Mouse (Mus musculus): Measurements from ENCODE around the gene Rasgef1c. TPM values are rescaled to one million over a fixed set of nuclear protein-coding genes. Genes with fewer than 3 reads are reported as not detected.

Gene Rasgef1c
- polyA plus RNA-seq, 2 experiments = not detected

GRCm38 (mm10) chr11:50002853-50003252 lies 101.2 kb downstream of the Rasgef1c start:
- H3K27ac ChIP-seq = no peak overlapping the region
- TF ChIP-seq CTCF (IDR thresholded peaks at IDR 0.05; ENCODE audit: low read depth) (no peak), EP300 (IDR thresholded peaks at IDR 0.05; ENCODE audit: low read depth) (no peak)
- H3K9me3 ChIP-seq (ENCODE audit: control insufficient read depth, low read length) = no peaks in the 10 kb centered on the region
- no peak overlapping the region for H3K9ac ChIP-seq (replicated peaks)
- no peak for ATAC-seq (ENCODE audit: insufficient read depth)
- no peaks in the 10 kb centered on the region for H3K4me1 ChIP-seq (replicated peaks; ENCODE audit: control insufficient read depth in 2 of 2, insufficient read depth in 2 of 2, low read length in 1 of 2)
- H3K4me3 ChIP-seq (ENCODE audit: insufficient read depth in 1 of 2, low read depth in 2 of 2, low read length in 2 of 2) = no peak overlapping the region
- 24% methylated on average over 4 of the region's 4 CpGs for WGBS (ENCODE audit: insufficient replicate concordance)
- H3K36me3 ChIP-seq (replicated peaks; ENCODE audit: control insufficient read depth, insufficient read depth, low read depth) = no peaks in the 10 kb centered on the region
- H3K4me2 ChIP-seq (ENCODE audit: low read depth) = no peak overlapping the region
- no peak for DNase-seq (ENCODE audit: low read depth in 3 of 3, low spot score in 3 of 3)
- H3K27me3 ChIP-seq (ENCODE audit: control insufficient read depth, insufficient read depth, low read length) = no peaks in the 10 kb centered on the region

GRCm38 (mm10) chr11:50007776-50008175 lies 106.1 kb downstream of the Rasgef1c start:
- no peak for DNase-seq (ENCODE audit: low read depth in 3 of 3, low spot score in 3 of 3)
- no peaks in the 10 kb centered on the region for H3K4me1 ChIP-seq (replicated peaks; ENCODE audit: control insufficient read depth in 2 of 2, insufficient read depth in 2 of 2, low read length in 1 of 2)
- 72% methylated on average over 10 of the region's 10 CpGs for WGBS (ENCODE audit: insufficient replicate concordance)

GRCm38 (mm10) chr11:50008231-50008630 lies 106.6 kb downstream of the Rasgef1c start:
- Histone ChIP-seq H3K9ac (replicated peaks) (no peak overlapping the region), H3K4me2 (ENCODE audit: low read depth) (no peak overlapping the region), H3K4me1 (replicated peaks; ENCODE audit: control insufficient read depth in 2 of 2, insufficient read depth in 2 of 2, low read length in 1 of 2) (no peaks in the 10 kb centered on the region), H3K27ac (no peak overlapping the region), H3K4me3 (ENCODE audit: insufficient read depth in 1 of 2, low read depth in 2 of 2, low read length in 2 of 2) (no peak overlapping the region), H3K9me3 (ENCODE audit: control insufficient read depth, low read length) (no peaks in the 10 kb centered on the region), H3K36me3 (replicated peaks; ENCODE audit: control insufficient read depth, insufficient read depth, low read depth) (no peaks in the 10 kb centered on the region), H3K27me3 (ENCODE audit: control insufficient read depth, insufficient read depth, low read length) (no peaks in the 10 kb centered on the region)
- DNase-seq (ENCODE audit: low read depth in 3 of 3, low spot score in 3 of 3) (no peak), ATAC-seq (ENCODE audit: insufficient read depth) (no peak)
- WGBS (ENCODE audit: insufficient replicate concordance) = 61% methylated on average over 5 of the region's 5 CpGs
- TF ChIP-seq EP300 (IDR thresholded peaks at IDR 0.05; ENCODE audit: low read depth) = no peak
- no peak for TF ChIP-seq CTCF (IDR thresholded peaks at IDR 0.05; ENCODE audit: low read depth)

More at GRCm38 (mm10) chr11:50007776-50008175, 106.1 kb downstream of the Rasgef1c start:
- H3K9me3 ChIP-seq (ENCODE audit: control insufficient read depth, low read length) = no peaks in the 10 kb centered on the region
- no peak overlapping the region for H3K4me3 ChIP-seq (ENCODE audit: insufficient read depth in 1 of 2, low read depth in 2 of 2, low read length in 2 of 2)
- H3K9ac ChIP-seq (replicated peaks) = no peak overlapping the region
- H3K27me3 ChIP-seq (ENCODE audit: control insufficient read depth, insufficient read depth, low read length) = no peaks in the 10 kb centered on the region
- ATAC-seq (ENCODE audit: insufficient read depth) = no peak
- no peak overlapping the region for H3K27ac ChIP-seq
- H3K36me3 ChIP-seq (replicated peaks; ENCODE audit: control insufficient read depth, insufficient read depth, low read depth) = no peaks in the 10 kb centered on the region
- no peak overlapping the region for H3K4me2 ChIP-seq (ENCODE audit: low read depth)
- TF ChIP-seq CTCF (IDR thresholded peaks at IDR 0.05; ENCODE audit: low read depth) (no peak), EP300 (IDR thresholded peaks at IDR 0.05; ENCODE audit: low read depth) (no peak)

GRCm38 (mm10) chr11:50013016-50013415 lies 111.4 kb downstream of the Rasgef1c start:
- WGBS (ENCODE audit: insufficient replicate concordance) = 66% methylated on average over 6 of the region's 6 CpGs
- DNase-seq (ENCODE audit: low read depth in 3 of 3, low spot score in 3 of 3) (no peak), ATAC-seq (ENCODE audit: insufficient read depth) (no peak)
- H3K9me3 ChIP-seq (ENCODE audit: control insufficient read depth, low read length) = no peaks in the 10 kb centered on the region
- TF ChIP-seq EP300 (IDR thresholded peaks at IDR 0.05; ENCODE audit: low read depth) (no peak), CTCF (IDR thresholded peaks at IDR 0.05; ENCODE audit: low read depth) (no peak)
- no peak overlapping the region for H3K4me3 ChIP-seq (ENCODE audit: insufficient read depth in 1 of 2, low read depth in 2 of 2, low read length in 2 of 2)
- no peak overlapping the region for H3K27ac ChIP-seq
- H3K36me3 ChIP-seq (replicated peaks; ENCODE audit: control insufficient read depth, insufficient read depth, low read depth) = no peaks in the 10 kb centered on the region
- H3K9ac ChIP-seq (replicated peaks) = no peak overlapping the region
- H3K4me1 ChIP-seq (replicated peaks; ENCODE audit: control insufficient read depth in 2 of 2, insufficient read depth in 2 of 2, low read length in 1 of 2) = no peaks in the 10 kb centered on the region; a peak in 1 of 4 replicates
- no peak overlapping the region for H3K4me2 ChIP-seq (ENCODE audit: low read depth)
- H3K27me3 ChIP-seq (ENCODE audit: control insufficient read depth, insufficient read depth, low read length) = no peaks in the 10 kb centered on the region

- no peak for DNase-seq (ENCODE audit: low read depth in 3 of 3, low spot score in 3 of 3)
- H3K36me3 ChIP-seq (replicated peaks; ENCODE audit: control insufficient read depth, insufficient read depth, low read depth) = no peaks in the 10 kb centered on the region
- peaks cover 0 to 3% of the 10 kb centered on the region in 2 experiments; a peak in 2 of 4 replicates for H3K4me1 ChIP-seq (replicated peaks; ENCODE audit: control insufficient read depth in 2 of 2, insufficient read depth in 2 of 2, low read length in 1 of 2)
- no peak overlapping the region for H3K27ac ChIP-seq
- ATAC-seq (ENCODE audit: insufficient read depth) = no peak
- H3K9ac ChIP-seq (replicated peaks) = no peak overlapping the region
- WGBS (ENCODE audit: insufficient replicate concordance) = 57% methylated on average over 5 of the region's 5 CpGs
- H3K4me2 ChIP-seq (ENCODE audit: low read depth) = no peak overlapping the region
- H3K9me3 ChIP-seq (ENCODE audit: control insufficient read depth, low read length) = no peaks in the 10 kb centered on the region
- no peak overlapping the region for H3K4me3 ChIP-seq (ENCODE audit: insufficient read depth in 1 of 2, low read depth in 2 of 2, low read length in 2 of 2)
- H3K27me3 ChIP-seq (ENCODE audit: control insufficient read depth, insufficient read depth, low read length) = no peaks in the 10 kb centered on the region
- TF ChIP-seq CTCF (IDR thresholded peaks at IDR 0.05; ENCODE audit: low read depth) = no peak
- TF ChIP-seq EP300 (IDR thresholded peaks at IDR 0.05; ENCODE audit: low read depth) = no peak
Measured at GRCm38 (mm10) chr11:50016503-50016902, 114.9 kb downstream of the Rasgef1c start.

Data from liver, embryonic 14.5 days (tissue).